Mouse (Mus musculus): ENCODE measurements around the gene Fndc10.
"Not testable (repeated sequence)": the region's sequence is repeated elsewhere in the genome, so short reads cannot be mapped to it uniquely, and the experiment has no call there.

The Fndc10 gene

DNA sequence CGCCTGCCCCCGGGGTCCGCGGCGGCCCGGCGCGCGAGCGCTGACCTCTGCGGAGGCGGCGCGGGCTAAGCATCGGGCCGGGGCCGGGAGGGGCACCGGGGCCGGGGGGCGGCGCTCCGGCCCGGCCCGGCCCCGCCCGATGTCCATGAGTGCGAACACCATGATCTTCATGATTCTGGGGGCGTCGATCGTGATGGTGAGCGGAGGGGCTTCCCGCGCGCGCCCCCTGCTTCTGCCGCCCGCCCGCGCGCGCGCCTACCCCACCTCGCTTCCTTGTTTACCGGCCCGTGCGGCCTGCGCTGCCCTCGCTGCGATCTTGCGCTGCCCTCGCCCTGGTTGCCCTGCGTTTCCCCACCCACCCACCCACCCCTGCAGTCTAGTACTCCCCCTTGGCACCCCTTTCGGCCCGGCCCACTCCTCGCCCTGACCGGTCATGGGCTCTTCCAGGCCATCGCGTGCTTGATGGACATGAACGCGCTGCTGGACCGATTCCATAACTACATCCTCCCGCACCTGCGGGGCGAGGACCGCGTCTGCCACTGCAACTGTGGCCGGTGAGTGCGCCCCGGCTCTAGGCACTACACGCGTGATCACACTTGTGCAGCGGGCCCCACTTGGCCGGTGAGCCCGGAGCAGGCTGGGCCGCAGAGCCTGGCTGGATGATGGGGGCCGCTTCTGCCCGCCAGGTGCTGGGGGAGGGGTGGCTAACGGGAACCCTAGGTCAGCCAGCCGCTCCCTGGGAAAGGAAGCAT is 41.0 kb downstream of the Fndc10 start:
- DNase-seq (ENCODE audit: low read depth in 1 of 2, low spot score in 2 of 2), result no peak

DNA sequence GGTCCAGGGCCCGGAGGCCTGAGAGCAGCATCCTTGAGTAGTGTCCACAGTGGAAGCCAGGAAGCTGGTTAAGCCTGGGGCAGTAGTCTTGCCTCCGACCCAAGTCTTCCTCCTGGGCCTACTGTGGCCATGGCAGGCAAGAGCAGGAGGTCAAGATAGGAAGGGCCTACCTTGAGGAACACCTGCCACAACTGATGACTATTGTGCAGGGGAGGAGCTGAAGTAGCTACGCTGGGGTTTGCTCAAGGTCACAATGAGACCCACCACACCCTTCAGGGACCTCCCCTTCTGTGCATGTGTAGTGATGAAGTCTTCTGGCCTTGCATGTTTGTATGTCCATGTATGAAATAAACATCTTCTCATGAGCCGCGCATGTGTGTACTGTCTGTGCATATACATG is 41.6 kb downstream of the Fndc10 start:
- no peak for DNase-seq (ENCODE audit: low read depth in 1 of 2, low spot score in 2 of 2)

DNA sequence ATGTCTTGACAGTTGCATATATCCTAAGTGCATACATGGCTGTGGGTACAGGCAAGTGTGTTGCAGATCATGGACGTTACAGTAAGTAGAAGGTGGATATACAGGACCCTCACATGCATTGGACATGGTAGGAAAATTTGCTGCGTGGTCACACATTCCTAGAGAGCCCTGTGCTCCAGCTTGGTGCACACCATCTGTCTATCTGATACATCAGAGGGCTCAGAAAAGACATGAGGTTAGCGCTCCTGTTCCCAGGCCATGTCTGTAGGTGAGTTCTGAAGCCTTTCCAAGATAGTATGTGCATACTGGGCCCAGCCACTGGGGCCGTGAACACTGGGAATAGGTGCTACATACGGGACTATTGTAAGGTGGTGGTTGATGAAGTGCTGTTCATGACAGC is 42.3 kb downstream of the Fndc10 start:
- DNase-seq (ENCODE audit: low read depth in 1 of 2, low spot score in 2 of 2), result no peak

DNA sequence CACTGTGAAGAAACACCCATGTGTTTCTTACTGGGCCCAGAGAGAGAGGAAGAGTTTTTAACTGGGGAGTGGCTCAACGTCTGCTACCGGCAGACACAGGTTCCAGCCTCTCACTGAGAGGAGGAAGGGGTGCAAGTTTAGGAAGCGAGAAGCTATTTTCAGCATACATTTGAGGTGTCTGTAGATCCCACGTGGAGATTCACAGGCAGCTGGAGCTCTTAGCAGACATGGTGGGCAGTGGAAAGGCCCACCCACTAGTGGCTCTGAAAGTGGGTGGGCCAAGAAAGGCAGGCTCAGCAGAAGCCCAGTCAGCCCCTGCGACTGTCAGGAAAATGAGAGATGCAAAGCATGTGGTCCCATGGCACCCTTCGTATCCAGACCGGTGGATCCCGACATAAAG is 44.1 kb downstream of the Fndc10 start:
- DNase-seq (ENCODE audit: low read depth in 1 of 2, low spot score in 2 of 2), result no peak

DNA sequence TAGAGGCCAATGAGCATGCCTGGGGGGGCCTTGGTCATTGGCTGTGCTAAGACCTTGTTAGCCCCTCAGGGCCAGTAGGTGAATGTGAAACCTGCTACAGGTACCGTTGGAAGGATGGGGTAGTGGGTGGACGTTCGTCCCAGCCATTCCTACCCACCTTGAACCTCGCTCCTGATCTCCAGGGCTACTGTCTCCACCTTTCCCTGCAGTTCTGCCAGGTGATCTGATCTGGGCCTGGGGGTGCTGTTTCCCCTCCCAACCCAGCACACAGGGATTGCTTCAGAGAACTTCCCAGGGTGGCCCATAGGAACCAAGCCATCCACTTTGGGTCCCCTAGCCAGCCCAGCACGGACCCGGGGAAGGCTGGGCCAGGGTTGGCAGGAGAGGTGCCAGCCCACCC is 45.0 kb downstream of the Fndc10 start:
- no peak for DNase-seq (ENCODE audit: low read depth in 1 of 2, low spot score in 2 of 2)

DNA sequence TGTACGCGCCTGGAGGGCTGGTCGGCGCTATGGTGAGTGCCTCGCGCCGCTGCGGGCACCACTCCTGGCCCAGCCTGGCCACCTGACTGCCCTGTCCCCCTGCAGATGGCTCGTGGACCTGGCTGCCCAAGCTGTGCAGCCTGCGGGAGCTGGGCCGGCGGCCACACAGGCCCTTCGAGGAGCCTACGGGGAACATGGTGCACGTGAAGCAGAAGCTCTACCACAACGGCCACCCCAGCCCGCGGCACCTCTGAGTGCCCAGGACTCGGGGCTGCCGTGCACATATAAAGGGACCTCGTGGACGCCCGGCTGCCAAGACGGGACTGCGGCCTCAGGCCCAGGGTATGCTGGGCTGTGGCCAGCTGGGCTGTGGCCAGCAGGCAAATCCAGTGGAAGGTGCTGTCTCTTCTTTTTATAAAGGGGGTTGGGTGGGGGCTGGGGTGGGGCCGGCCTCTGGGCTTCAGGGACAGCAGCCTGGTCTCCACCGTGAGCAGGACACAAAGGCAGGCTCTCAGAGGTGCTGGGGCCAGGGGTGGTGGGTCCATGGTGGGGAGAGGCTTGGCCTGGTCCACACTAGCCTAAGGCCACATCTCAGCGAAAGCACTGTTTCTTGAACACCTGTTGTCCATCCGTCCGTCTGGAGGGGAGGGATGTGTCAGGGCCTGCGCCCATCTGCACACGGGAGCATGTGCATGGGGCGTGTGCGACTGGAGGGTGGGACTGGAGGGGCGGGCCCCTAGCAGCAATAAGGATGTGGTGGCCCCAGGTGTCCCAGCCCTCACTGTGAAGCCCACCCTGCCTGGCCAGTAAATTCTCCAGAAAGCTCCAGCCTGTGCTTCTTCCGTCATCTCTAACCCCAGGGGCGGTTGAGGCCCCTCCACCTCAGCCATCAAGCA is 45.8 kb downstream of the Fndc10 start:
- DNase-seq (ENCODE audit: low read depth in 1 of 2, low spot score in 2 of 2), result no peak

DNA sequence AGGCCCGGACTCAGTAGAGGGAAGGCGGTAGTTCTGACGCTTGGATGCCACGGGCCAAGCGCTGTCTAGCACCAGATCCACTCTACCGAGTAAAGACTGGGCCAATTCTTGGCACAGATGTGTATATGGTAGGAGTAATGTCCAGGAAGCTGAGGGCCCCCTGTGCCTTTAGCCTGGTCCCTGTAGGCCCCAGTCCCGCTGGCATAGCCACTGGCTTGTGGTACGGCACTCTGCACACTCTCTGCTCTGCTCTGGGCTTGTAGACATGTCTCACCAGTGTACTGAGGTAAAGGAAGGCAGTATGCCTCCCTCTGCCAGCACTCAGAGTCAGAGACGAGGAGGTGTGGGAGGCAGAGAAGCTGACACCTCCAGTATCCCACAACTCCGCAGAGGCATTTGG is 46.5 kb downstream of the Fndc10 start:
- not testable (repeated sequence) for DNase-seq (ENCODE audit: low read depth in 1 of 2, low spot score in 2 of 2)

DNA sequence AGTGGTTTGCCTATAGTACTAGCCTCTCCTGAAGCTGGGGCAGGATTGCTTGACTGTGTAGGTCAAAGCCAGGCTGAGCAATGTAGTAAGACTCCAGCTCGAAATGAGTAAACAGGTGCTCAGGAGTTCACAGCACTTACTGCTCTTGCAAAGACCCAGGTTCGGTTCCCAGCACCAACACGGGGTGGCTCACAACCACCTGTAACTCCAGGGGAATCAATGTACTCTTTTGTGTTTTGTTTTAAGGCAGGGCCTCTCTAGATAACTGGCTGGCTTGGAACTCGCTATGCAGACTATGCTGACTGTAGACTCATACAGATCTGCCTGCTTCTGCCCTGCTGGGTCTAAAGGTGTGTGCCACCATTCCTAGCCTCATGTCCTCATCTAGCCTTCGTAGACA is 48.5 kb downstream of the Fndc10 start:
- DNase-seq (ENCODE audit: low read depth in 1 of 2, low spot score in 2 of 2), result no peak

DNA sequence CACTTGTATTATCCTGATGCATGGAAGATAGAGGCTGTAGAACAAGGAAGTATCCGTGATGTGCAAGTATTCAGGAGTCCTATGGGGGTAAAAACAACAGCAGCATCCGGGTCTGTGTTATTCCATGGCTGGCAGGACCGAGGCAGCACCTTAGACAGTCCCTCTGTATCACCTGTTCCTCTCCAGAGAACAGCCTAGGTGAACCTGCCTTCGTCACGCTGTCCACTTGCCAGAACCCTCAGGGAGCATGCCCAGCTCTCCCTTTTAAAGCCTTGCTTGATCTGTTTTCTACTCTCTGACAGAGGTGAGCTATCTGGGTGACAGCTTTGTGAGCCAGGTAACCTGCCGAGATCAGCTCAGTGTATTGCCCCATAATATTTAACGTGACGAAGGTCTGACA is 50.3 kb downstream of the Fndc10 start:
- DNase-seq (ENCODE audit: low read depth in 1 of 2, low spot score in 2 of 2), result no peak

DNA sequence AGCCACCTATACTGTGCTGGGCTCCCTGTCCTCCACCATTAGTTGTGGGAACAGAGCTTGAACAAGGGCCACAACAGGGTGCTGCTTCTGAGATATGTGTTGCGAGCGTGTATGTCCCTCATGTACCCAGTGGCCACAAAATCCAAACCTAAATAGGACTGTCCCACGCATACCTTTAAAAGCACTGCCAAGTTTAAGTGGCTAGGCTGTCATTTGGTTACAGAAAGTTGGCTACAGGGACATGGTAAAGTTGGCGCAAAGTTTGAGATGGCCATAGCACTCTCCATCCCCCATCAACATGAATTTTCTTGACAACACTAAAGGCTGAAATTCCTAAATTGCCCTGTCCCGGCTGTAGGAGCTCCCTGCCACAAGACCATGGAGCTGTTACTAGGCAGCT is 51.0 kb downstream of the Fndc10 start:
- no peak for DNase-seq (ENCODE audit: low read depth in 1 of 2, low spot score in 2 of 2)
